Mouse (Mus musculus): ENCODE measurements around the gene Zfp626. TPM values are rescaled to one million over a fixed set of nuclear protein-coding genes. Genes with fewer than 3 reads are reported as not detected.

Gene Zfp626
- polyA plus RNA-seq, 1 experiment from 2014 or later: 1.9 TPM

Other genes starting within 250 kb of the Zfp626 start
- gene Akt2, start 215.6 kb upstream of the Zfp626 start, polyA plus RNA-seq (2016; fragmentation: Nextera tagmentation; extraction: Ambion mirVana): 85.9 and 89.4 TPM in 2 replicates
- gene Ttc9b, start 153.3 kb upstream of the Zfp626 start, polyA plus RNA-seq (2016; fragmentation: Nextera tagmentation; extraction: Ambion mirVana): 2.6 and 5.5 TPM in 2 replicates
- 7.5 and 10.1 TPM in 2 replicates for gene Map3k10, start 132.6 kb upstream of the Zfp626 start, polyA plus RNA-seq (2016; fragmentation: Nextera tagmentation; extraction: Ambion mirVana)
- 6.3 and 7.7 TPM in 2 replicates for gene Zfp607b, start 117.9 kb upstream of the Zfp626 start, polyA plus RNA-seq (2016; fragmentation: Nextera tagmentation; extraction: Ambion mirVana)
- 62.4 and 80.1 TPM in 2 replicates for gene Zfp60, start 75.8 kb upstream of the Zfp626 start, polyA plus RNA-seq (2016; fragmentation: Nextera tagmentation; extraction: Ambion mirVana)
- 9.9 and 11.1 TPM in 2 replicates for gene Zfp59, start 31.4 kb downstream of the Zfp626 start, polyA plus RNA-seq (2016; fragmentation: Nextera tagmentation; extraction: Ambion mirVana)
- gene Zfp607a, start 50.3 kb downstream of the Zfp626 start, polyA plus RNA-seq (2016; fragmentation: Nextera tagmentation; extraction: Ambion mirVana): 3.9 and 4.3 TPM in 2 replicates
- gene Zfp974, start 122.3 kb downstream of the Zfp626 start, polyA plus RNA-seq (2016; fragmentation: Nextera tagmentation; extraction: Ambion mirVana): 10.4 and 12.4 TPM in 2 replicates
- gene Zfp780b, start 172.0 kb downstream of the Zfp626 start, polyA plus RNA-seq (2016; fragmentation: Nextera tagmentation; extraction: Ambion mirVana): 22.4 and 23.8 TPM in 2 replicates
- 8.3 and 9.0 TPM in 2 replicates for gene Zfp850, start 206.9 kb downstream of the Zfp626 start, polyA plus RNA-seq (2016; fragmentation: Nextera tagmentation; extraction: Ambion mirVana)
- 446 and 458 TPM in 2 replicates for gene Psmc4, start 242.9 kb downstream of the Zfp626 start, polyA plus RNA-seq (2016; fragmentation: Nextera tagmentation; extraction: Ambion mirVana)